Mouse (Mus musculus) pancreas, adult 10 weeks (tissue): ENCODE measurements around the gene Fam19a3. TPM values are rescaled to one million over a fixed set of nuclear protein-coding genes. Genes with fewer than 3 reads are reported as not detected.

ENCODE experiments used
- polyA plus RNA-seq: library from polyadenylated mRNA; stranded (reverse); fragments of 350-450 nt; fragmentation: Illumina TruSeq; extraction: RNeasy Lipid Tissue Mini Kit (QIAGEN cat#74804); gene quantifications from one replicate; pipeline ENCODE4 v1.2.3, GENCODE M21; 2015; ENCODE audit warnings: low read depth, low replicate concordance; ENCODE audit not compliant: insufficient read depth

The Fam19a3 gene
- polyA plus RNA-seq: not detected

GRCm38 (mm10) chr3:104781471-104781903 lies at the start of gene Fam19a3:
Gene Fam19a3 (minus strand): TSS chr3:104781840.

DNA sequence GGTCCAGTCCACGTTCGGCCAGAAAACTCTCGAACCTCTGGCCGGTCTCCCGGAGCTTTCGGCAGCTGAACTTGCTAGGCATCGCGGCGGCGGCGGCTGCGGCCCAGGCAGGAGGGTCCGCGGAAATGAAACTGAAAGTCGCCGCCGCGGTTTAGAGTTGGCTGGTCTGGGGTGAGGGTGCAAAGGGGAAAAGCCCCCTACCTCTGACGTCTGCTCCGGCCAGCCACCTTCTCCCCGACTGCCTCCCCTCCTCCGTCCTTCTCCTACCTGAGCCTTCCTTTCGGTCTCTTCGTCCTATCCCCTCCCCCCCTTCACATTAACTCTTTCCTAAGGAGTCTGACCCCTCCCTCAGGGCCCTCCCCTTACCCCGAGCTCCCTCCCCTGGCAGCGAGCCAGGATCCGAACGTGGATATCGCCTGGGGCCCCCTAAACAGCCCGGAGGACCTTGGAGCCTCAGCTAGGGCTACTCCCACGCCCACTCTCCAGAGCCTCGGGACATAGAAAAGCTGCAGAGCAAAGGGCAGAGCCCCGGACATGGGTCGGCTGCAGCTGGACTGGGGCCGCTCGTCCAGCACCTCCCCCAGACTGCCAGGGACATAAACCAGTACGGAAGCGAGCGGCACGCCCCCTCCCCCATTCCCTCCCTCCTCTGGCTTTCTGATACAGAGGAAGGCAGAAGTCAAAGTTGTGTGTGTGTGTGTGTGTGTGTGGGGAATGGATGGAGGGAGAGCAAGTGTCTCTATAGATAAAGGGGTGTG lies 36.5 kb upstream of the Fam19a3 start, which contains the start of gene Mov10:
Mov10 (minus strand) TSS at position 573 of the 758 bp plus-strand sequence.

GRCm38 (mm10) chr3:104788075-104788474 lies 6.4 kb upstream of the Fam19a3 start, which contains the start of gene Rhoc:
Gene Rhoc (plus strand): TSS chr3:104788375.

GRCm38 (mm10) chr3:104780561-104781420 lies 849 bp downstream of the Fam19a3 start, which contains the start of gene Ppm1j:
Gene Ppm1j (plus strand): TSS chr3:104781056.

Other genes with a start within 250 kb of the Fam19a3 start
- 6.6 TPM for gene Slc16a1, start 143.2 kb downstream of the Fam19a3 start, polyA plus RNA-seq
- gene Ppm1j, start 784 bp downstream of the Fam19a3 start, polyA plus RNA-seq: not detected
- gene Rhoc, start 6.5 kb upstream of the Fam19a3 start, polyA plus RNA-seq: 34.0 TPM
- gene Mov10, start 36.7 kb upstream of the Fam19a3 start, polyA plus RNA-seq: 2.4 TPM
- gene St7l, start 82.2 kb upstream of the Fam19a3 start, polyA plus RNA-seq: 4.2 TPM
- gene Capza1, start 82.7 kb upstream of the Fam19a3 start, polyA plus RNA-seq: 11.4 TPM
- 9.7 TPM for gene Wnt2b, start 180.1 kb upstream of the Fam19a3 start, polyA plus RNA-seq